Mouse (Mus musculus) layer of hippocampus, adult 8-10 months (tissue): ENCODE measurements around the gene Vgll1. TPM values are rescaled to one million over a fixed set of nuclear protein-coding genes. Genes with fewer than 3 reads are reported as not detected.

ENCODE experiments used
- DNase-seq, 2 experiments: peaks; one replicate each; pipeline ENCODE4 v3.0.0; 2022; ENCODE audit warnings: low spot score in 2 of 2
- total RNA-seq, 4 experiments: library from RNA; stranded (reverse); gene quantifications; 2 replicates each; pipeline ENCODE4 v1.2.4; 2022

Vgll1 gene
- total RNA-seq: not detected

DNA sequence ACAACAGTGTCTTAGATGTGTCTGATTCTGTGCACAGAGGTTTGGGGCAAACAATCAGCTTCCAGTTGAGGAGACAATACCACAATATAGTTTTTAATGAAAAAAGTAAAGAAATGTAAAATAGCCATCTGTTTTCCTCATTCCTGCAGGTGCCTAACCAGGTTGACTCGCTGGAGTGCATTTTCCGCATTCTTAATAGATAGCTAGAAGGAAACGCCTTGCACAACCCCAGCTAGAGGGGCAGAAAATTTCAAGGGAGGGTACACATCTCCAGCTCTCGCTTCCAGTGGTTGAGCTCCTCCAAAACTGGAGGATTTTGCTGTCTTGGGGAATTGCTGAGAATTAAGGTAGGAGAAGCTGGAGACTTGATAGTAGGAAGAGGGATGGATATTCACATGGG, at the start of gene Vgll1:
Vgll1 (plus strand) TSS at position 301 of the 400 bp plus-strand sequence.
- DNase-seq: no peak

DNA sequence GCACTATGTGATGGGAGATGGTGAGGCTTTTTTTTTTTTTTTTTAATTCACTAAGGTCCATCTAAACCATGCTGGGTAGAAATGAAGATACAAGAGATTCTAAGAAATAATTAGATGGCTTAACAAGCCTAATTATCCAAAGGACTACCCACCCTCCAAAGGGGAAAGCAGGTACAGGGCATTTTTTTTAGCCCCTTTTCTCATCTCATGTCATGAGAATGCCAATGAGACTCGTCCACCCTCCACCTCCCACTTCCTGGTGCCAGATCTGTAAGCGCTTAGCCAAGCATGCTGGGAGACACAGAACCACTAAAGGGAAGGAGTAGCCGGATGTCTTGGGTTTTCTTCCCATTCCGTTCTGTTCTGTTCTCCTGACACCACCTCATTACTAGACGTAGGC, 45.1 kb upstream of the Vgll1 start, which contains the start of gene Brs3:
Brs3 (plus strand) TSS at position 301 of the 400 bp plus-strand sequence.
- no peak for DNase-seq

DNA sequence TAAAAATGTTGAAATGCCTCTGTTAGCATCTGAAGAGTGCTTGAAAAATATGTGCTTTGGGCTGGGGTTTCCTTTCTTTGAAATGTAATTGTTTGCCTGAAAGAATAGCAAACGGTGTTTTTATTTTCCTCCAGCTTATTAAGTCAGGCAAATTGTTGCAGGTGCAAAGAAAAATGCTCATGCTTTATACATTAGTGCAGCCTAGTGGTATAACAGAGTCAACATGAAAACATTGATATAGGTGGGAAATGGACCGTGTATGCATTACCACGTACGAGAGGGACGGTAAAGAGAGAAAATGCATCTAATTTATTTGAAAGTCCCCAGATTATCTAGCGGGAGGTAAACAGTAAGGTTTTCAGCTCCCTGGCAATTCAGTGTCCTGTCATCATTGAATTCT, 44.0 kb upstream of the Vgll1 start:
- DNase-seq: no peak

DNA sequence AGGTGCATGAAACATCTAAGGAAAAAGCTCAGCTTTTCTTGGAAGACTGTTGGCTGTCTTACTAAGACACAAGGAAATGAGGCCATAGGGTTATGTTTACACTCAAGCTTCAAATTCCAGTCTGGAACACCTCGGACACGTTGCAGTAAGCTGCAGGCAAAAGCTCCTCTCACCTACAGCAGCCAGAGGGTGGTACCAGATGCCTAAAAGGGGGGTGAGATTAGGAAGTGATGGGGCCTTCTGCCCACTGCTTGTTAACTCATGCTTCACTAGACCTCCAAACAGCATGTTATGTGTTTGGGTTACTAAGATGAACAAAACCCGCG, 35.1 kb upstream of the Vgll1 start:
- no peak for DNase-seq

DNA sequence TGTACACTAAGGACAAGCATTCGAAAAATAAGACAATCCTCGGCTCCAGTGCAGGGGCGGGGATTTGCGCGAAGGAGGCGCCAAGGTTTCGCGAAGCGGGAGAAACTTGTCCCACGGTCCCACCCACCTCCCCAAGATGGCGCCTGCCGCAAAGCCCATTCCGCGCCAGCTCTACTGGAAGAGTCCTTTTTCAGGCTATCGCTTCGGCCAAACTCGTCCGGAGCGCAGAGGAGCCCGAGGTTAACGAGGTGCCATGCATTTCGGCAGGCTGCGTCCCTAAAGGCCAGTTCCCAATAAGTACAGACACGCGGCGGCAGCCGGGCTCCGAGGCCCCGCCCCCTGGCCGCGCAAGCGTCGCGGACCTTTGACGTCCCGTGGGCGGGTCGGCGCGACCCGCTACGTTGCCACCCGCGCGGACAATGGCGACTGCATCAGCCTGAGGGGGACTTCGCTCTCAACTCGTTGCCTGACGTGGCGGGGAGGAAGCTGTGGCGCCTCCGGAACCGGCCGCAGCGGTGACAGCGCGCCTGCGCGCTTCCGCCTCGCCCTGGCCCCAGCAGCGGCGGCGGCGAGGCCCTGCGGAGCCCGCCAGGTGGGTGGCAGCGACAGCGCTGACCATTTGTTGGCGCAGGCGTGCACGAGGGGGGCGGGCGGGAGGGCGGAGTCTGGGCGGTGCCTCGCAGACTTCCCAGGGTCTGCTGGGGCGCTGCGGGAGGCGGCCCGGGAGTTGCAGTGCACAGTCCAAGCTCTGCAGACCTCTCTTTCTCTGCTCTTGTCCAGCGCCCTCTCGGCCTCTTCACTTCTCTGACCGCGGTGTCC, 34.5 kb upstream of the Vgll1 start, which contains the start of gene Htatsf1:
Htatsf1 (plus strand) TSS at position 410 of the 819 bp plus-strand sequence.
- peak; percentile 59 to 72 for DNase-seq

DNA sequence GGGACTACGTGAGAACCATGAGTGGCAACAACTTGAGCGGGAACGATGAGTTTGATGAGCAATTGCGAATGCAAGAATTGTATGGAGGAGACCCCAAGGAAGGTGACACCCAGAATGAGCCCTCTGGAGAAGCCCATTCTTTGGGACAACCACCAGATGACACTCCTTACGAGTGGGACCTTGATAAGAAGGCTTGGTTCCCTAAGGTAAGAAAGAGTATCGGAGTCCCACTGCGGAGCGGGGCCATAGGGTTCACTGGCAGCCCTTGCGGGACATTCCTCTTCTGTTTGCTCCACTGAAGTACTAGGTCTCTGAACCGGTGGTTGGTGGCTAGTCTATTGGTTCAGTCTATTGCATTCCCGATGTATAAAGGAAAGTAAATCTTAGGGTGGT, 33.9 kb upstream of the Vgll1 start:
- DNase-seq: no peak

DNA sequence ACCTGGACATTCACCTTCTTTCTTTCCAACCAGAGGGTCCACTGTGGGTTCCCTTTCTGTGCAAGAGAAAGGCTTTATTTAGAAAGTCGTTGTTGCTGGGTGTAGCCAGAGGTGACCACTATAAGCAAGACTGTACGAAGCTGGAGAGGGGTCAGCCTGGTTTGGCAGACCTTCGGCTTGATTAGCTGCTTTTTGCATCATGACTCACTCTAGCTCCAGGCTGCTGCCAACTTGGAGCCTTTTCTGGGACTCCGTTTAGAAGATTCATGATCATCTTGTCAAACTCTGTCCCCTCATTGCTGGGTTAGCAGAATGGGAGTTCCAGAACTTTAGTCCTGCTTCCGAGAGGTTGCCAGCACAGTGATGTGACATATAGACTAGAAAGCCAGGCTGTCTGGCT, 6.4 kb upstream of the Vgll1 start:
- DNase-seq: no peak

DNA sequence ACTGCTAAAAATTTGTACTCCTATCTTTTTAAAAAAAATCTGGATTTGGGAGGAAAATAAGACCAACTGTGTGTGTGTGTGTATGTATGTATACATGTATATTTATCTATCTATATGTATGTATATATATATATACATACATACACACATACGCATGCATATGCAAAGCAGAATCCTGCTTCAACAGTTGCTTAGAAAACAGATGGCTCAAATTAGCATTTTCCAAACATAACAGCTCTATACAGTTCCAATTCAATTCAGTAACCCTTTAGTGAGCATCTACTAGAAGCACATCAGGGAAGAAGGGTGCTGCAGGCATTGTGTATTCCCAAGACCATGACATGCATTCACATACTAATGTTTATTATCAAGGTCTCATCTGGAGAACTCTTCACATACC, 15.5 kb downstream of the Vgll1 start:
- no peak for DNase-seq

DNA sequence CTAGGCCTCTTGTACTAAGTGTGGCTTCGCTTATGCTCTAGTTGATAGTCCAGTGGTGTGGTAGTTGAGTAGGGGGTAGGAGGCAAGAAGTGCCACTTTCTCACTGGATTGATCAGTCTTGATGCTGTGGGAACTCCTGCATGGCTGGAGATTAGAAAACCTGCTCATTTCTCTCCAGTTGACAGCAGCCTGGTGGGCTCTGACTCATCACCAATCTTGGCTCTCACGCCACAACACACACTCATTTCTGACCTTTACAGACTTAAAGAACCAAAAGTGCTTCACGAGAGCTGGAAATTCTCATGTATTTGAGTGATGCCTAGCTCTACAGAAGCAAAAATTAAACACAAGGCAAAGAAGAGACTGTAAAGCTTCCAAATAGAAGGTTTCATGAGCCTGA, 19.1 kb downstream of the Vgll1 start:
- peak in 1 of 2 experiments; percentile 2 for DNase-seq

DNA sequence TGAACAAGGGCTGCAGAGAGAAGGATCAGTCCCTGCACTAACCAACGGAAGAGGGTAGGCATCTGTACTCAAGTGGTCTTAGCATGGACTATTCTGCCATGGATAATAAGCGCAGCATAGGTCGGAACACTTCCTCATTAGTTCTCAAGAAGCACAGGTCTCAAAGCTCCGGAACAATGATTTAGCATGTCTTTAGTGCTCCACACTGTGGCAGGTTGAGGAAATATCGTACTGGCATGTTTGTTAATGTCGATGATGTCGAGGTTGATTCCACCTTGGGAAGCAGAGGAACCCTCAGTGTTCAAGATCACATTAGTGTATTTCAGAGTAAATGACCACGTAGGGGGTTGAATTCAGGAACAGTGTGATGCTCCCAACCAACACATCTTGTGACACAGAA, 30.2 kb downstream of the Vgll1 start:
- no peak for DNase-seq

DNA sequence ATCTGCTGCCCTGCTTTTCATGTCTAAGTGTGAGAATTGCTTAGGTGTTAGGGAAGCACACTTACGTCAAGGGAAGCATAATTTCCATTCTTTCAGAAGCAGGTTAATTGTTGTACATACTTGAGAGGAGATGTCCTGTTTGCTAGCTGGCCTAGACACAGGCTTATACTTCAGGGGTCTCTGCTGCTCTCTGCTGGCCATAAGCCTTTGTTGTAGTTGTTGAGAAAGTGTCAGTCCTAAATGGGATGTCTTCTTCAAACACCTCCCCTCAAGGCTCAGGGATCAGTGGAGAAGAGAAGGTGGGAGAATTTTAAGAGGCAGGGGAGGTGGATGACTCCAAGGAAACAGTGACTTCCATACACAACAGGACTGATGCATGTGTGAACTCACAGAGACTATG, 32.9 kb downstream of the Vgll1 start:
- DNase-seq: no peak

DNA sequence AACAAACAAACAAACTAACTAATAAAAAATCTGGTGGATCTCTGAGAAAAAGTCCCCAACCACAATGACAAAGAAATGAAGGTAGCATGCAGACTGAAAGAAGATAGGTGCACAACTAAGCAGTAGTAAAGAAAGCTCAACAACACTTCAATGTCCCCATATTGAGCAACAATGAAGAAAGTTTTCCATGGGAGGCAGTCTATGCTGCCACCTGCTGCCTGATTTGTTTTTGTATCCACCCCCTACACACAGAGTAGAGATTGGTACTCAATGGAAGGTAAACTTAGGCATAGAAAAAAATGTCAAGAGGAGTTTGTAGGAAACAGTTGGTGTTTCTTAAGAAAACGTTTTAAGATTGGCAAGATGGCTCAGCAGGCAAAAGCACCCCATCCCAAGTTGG, 42.7 kb downstream of the Vgll1 start:
- no peak for DNase-seq

DNA sequence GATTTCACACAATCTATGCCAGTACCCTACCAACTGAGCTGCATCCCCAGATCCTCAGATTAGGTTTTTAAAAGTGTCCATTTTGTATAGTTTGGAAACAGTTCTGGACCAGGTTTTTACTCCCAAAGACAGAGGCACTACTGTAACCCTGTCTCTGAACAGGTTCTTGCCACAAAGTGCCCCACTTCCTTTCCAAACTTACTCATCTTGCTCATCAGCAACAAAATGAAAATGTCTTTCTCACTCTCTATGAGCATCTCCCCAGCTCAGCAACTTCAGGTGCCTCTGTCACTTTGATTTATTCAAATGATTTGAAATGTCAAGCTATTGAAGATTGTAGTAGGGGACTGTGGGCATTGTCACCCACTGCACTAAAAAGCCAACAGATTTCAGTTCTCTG, 49.7 kb downstream of the Vgll1 start:
- no peak for DNase-seq

DNA sequence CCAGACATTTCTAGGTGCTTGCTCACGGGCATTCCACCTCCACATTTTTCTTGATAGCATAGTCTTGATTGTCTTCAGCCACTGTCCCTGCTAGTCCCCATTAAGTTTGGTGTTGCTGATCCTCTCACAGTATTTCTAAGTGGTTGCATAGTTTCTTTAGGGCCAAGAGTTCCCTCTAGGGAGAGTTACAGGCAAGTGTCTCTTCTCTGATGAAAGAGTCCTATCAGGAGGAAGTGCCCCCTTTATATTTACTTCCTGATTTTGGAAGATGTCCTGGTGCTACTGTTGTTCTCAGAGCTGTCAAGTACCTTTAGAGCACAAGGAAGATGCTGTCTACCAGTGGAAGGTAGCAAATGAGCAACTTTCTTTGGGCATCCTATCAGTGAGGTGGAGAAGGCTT, 65.6 kb downstream of the Vgll1 start:
- no peak for DNase-seq

Other genes starting within 250 kb of the Vgll1 start
- not detected for gene Adgrg4, start 217.9 kb upstream of the Vgll1 start, total RNA-seq
- gene Brs3, start 45.0 kb upstream of the Vgll1 start, total RNA-seq: not detected
- 10 to 100 TPM; 54.3 to 60.5 (median 58.1) TPM for gene Htatsf1, start 34.5 kb upstream of the Vgll1 start, total RNA-seq
- not detected for gene Cd40lg, start 124.0 kb downstream of the Vgll1 start, total RNA-seq